Mouse (Mus musculus): ENCODE measurements around the gene Dock4. TPM values are rescaled to one million over a fixed set of nuclear protein-coding genes. Genes with fewer than 3 reads are reported as not detected.

Gene Dock4
- polyA plus RNA-seq, 1 experiment from 2014 or later: 1.8 TPM

DNA sequence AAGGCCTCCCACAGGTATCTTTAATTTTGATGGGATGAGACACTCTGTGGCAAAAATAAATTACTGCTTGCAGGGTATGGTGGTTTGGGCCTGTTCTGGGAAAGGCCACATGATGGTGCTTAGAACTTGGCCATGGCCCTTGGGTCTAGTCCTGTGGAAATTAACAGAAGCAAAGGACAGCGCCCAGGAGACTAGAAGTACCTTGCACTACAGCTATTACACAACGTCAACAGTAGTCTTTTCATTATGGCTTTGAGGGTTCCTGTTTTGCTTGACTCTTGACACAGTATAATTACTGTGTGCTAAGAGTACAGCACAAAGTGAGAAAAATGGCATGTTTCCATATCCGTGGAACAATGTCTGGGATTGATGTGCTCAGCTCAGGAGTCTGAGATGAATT is 300.3 kb downstream of the Dock4 start:
- Histone ChIP-seq H3K9ac (ENCODE audit: low read depth, low read length) (no peak overlapping the region), H3K4me1 (replicated peaks; ENCODE audit: control insufficient read depth, insufficient read depth, low read length) (no peaks in the 10 kb centered on the region), H3K4me2 (replicated peaks; ENCODE audit: low read depth) (no peak overlapping the region), H3K27ac (ENCODE audit: low read depth, low read length) (no peak overlapping the region), H3K27me3 (replicated peaks; ENCODE audit: control insufficient read depth, insufficient read depth, low read length) (no peaks in the 10 kb centered on the region), H3K4me3 (ENCODE audit: low read depth, low read length) (no peak overlapping the region), H3K36me3 (ENCODE audit: control insufficient read depth, insufficient read depth) (no peaks in the 10 kb centered on the region), H3K9me3 (ENCODE audit: control insufficient read depth) (no peaks in the 10 kb centered on the region)
- no peak for ATAC-seq
- 81% methylated on average over 3 of the region's 3 CpGs for WGBS
- no peak for TF ChIP-seq CTCF (IDR thresholded peaks at IDR 0.05; ENCODE audit: low read depth)

DNA sequence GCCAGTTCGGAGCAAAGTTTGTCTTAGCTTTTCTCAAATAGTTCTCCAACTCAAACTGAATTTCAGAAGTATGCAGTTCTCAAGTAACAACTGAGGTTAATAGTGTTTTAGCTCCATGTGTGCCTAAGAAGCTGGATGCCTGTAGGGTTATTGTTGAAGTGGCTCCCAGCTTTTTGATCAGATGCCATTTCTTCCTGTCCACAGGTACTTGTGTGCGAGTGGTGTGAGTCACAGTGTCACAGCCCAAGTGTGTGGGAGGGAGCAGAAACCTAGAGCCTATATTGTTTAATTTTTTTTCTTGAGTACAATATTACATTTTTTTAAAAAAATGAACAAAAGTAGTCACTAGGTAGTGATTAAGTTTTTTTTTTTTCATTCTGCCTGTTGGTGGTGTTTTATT is 313.5 kb downstream of the Dock4 start:
- H3K9ac ChIP-seq (ENCODE audit: low read depth, low read length): no peak overlapping the region
- H3K4me1 ChIP-seq (replicated peaks; ENCODE audit: control insufficient read depth, insufficient read depth, low read length): no peaks in the 10 kb centered on the region
- H3K27ac ChIP-seq (ENCODE audit: low read depth, low read length): no peak overlapping the region
- H3K9me3 ChIP-seq (ENCODE audit: control insufficient read depth): no peaks in the 10 kb centered on the region
- no peak for TF ChIP-seq CTCF (IDR thresholded peaks at IDR 0.05; ENCODE audit: low read depth)
- H3K4me3 ChIP-seq (ENCODE audit: low read depth, low read length): no peak overlapping the region
- H3K4me2 ChIP-seq (replicated peaks; ENCODE audit: low read depth): no peak overlapping the region
- ATAC-seq: no peak
- no peaks in the 10 kb centered on the region for H3K27me3 ChIP-seq (replicated peaks; ENCODE audit: control insufficient read depth, insufficient read depth, low read length)
- WGBS: 86% methylated on average over 2 of the region's 2 CpGs
- no peaks in the 10 kb centered on the region for H3K36me3 ChIP-seq (ENCODE audit: control insufficient read depth, insufficient read depth)

DNA sequence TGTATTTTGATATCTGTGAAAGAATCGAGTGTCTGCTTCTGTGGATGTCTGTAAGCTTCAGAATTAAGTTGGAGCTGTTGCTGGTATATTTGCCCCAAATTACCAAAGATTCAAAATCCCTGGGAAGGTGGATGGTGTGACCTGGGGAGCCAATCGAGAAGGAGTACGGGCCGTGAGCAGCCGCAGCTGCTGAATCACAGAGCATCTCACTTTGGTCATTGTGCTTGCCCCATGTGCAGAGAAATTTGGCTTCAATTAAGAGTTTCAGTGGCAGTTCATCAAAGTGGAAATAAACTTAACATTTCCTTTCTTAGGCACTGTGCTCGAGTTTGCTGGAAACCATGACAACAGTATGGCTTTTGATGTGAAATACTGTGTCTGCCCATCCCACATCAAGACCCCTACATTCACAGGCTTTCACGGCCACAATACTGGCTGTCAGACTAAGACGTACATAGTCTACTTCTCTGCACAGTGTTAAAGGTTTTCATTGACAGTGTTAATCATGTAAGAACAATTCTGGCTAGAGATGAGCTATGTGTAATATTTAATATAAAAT is 321.6 kb downstream of the Dock4 start:
- H3K27me3 ChIP-seq (replicated peaks; ENCODE audit: control insufficient read depth, insufficient read depth, low read length): no peaks in the 10 kb centered on the region
- no peak overlapping the region for H3K4me3 ChIP-seq (ENCODE audit: low read depth, low read length)
- H3K36me3 ChIP-seq (ENCODE audit: control insufficient read depth, insufficient read depth): no peaks in the 10 kb centered on the region
- H3K27ac ChIP-seq (ENCODE audit: low read depth, low read length): no peak overlapping the region
- no peak overlapping the region for H3K9ac ChIP-seq (ENCODE audit: low read depth, low read length)
- 83% methylated on average over 8 of the region's 8 CpGs for WGBS
- H3K4me1 ChIP-seq (replicated peaks; ENCODE audit: control insufficient read depth, insufficient read depth, low read length): no peaks in the 10 kb centered on the region
- no peak for TF ChIP-seq CTCF (IDR thresholded peaks at IDR 0.05; ENCODE audit: low read depth)
- H3K4me2 ChIP-seq (replicated peaks; ENCODE audit: low read depth): no peak overlapping the region
- no peaks in the 10 kb centered on the region for H3K9me3 ChIP-seq (ENCODE audit: control insufficient read depth)
- ATAC-seq: no peak

DNA sequence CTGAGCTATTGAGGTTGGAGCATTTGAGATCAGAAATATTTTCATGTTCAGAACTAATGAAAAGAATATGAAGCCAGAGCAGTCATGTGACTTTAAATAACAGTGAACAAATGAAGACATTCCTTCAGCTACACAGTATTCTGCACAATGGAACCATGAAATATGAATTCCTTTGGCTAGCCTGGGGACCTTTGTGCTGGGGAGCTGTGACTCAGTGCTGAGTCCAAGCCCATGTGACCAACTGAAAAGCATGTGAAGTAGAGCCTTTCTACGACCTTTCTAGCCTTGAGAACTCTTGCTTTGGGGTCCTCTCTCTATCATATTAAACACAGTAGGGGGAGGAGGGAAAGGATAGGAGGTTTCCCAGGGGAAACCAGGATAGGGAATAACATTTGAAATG is 327.3 kb downstream of the Dock4 start:
- no peak for TF ChIP-seq CTCF (IDR thresholded peaks at IDR 0.05; ENCODE audit: low read depth)
- no peaks in the 10 kb centered on the region for H3K27me3 ChIP-seq (replicated peaks; ENCODE audit: control insufficient read depth, insufficient read depth, low read length)
- no peaks in the 10 kb centered on the region for H3K36me3 ChIP-seq (ENCODE audit: control insufficient read depth, insufficient read depth)
- no peak overlapping the region for H3K4me3 ChIP-seq (ENCODE audit: low read depth, low read length)
- no peaks in the 10 kb centered on the region for H3K9me3 ChIP-seq (ENCODE audit: control insufficient read depth)
- ATAC-seq: no peak
- H3K27ac ChIP-seq (ENCODE audit: low read depth, low read length): no peak overlapping the region
- 88% methylated on average over 1 of the region's 1 CpGs for WGBS
- no peak overlapping the region for H3K4me2 ChIP-seq (replicated peaks; ENCODE audit: low read depth)
- no peaks in the 10 kb centered on the region for H3K4me1 ChIP-seq (replicated peaks; ENCODE audit: control insufficient read depth, insufficient read depth, low read length)
- H3K9ac ChIP-seq (ENCODE audit: low read depth, low read length): no peak overlapping the region

DNA sequence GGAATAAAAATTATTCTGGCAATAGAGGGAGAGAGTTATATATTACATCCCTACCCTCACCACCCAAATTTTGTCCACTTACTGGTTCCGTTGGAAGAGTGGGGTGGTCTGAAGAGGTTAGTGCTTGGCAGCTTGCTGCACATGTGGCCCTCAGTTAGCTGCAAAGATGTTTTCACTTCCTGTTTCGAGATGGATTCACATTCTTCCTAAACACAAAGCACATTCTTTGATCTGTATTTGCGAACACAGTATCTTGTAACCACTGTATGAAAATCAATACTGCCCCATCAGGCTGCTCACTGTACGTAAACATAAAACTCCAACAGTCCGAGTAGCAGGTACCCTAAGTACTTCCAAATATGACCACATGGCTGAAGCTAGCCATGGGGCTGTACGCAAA is 335.8 kb downstream of the Dock4 start:
- no peaks in the 10 kb centered on the region for H3K27me3 ChIP-seq (replicated peaks; ENCODE audit: control insufficient read depth, insufficient read depth, low read length)
- no peak overlapping the region for H3K4me2 ChIP-seq (replicated peaks; ENCODE audit: low read depth)
- no peaks in the 10 kb centered on the region for H3K36me3 ChIP-seq (ENCODE audit: control insufficient read depth, insufficient read depth)
- no peak overlapping the region for H3K9ac ChIP-seq (ENCODE audit: low read depth, low read length)
- no peak for TF ChIP-seq CTCF (IDR thresholded peaks at IDR 0.05; ENCODE audit: low read depth)
- H3K4me3 ChIP-seq (ENCODE audit: low read depth, low read length): no peak overlapping the region
- WGBS: 79% methylated on average over 6 of the region's 6 CpGs
- ATAC-seq: no peak
- H3K9me3 ChIP-seq (ENCODE audit: control insufficient read depth): no peaks in the 10 kb centered on the region
- no peaks in the 10 kb centered on the region for H3K4me1 ChIP-seq (replicated peaks; ENCODE audit: control insufficient read depth, insufficient read depth, low read length)
- H3K27ac ChIP-seq (ENCODE audit: low read depth, low read length): no peak overlapping the region

DNA sequence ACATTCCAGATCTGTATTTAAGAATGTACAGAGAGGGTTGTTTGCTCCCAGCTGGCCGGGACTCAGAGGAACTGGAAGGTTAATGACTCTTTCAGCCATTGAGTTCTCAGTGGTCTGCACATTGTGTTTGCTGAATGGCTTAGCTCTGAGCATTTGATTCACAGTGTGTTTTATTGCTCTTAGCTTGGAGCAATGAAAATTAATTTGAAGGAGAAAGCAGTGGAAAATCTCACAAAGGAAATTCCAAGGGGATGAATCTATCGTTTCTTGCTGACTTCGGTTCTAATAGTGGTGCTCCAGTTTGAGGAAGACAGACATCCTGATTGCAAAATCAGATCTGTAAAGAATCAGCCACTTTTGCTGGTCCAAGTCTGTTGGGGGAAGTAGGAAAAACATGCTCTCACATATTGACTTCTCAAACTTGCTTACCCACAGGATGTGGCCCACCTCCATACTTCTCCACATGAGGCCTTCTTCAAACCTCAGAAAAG is 342.9 kb downstream of the Dock4 start:
- H3K36me3 ChIP-seq (ENCODE audit: control insufficient read depth, insufficient read depth): no peaks in the 10 kb centered on the region
- no peak overlapping the region for H3K27ac ChIP-seq (ENCODE audit: low read depth, low read length)
- no peak overlapping the region for H3K9ac ChIP-seq (ENCODE audit: low read depth, low read length)
- H3K4me3 ChIP-seq (ENCODE audit: low read depth, low read length): no peak overlapping the region
- no peaks in the 10 kb centered on the region for H3K4me1 ChIP-seq (replicated peaks; ENCODE audit: control insufficient read depth, insufficient read depth, low read length)
- TF ChIP-seq CTCF (IDR thresholded peaks at IDR 0.05; ENCODE audit: low read depth): no peak
- no peaks in the 10 kb centered on the region for H3K27me3 ChIP-seq (replicated peaks; ENCODE audit: control insufficient read depth, insufficient read depth, low read length)
- no peaks in the 10 kb centered on the region for H3K9me3 ChIP-seq (ENCODE audit: control insufficient read depth)
- ATAC-seq: no peak
- 30% methylated on average over 3 of the region's 3 CpGs for WGBS
- no peak overlapping the region for H3K4me2 ChIP-seq (replicated peaks; ENCODE audit: low read depth)
